Mouse (Mus musculus) erythroblast, embryonic 14.5 days (primary cell): ENCODE results near the gene Casc1.

Experiments used
- GATA1 ChIP-seq: IDR thresholded peaks from 2 replicates; pipeline ENCODE4 v1.6.1; 2012; ENCODE audit warnings: low read length, inconsistent platforms, mixed read lengths
- TAL1 ChIP-seq: IDR thresholded peaks from 3 replicates; pipeline ENCODE4 v1.6.1; 2012; ENCODE audit warnings: low read length, inconsistent platforms, mixed read lengths

- TF ChIP-seq GATA1 = no peak
- TF ChIP-seq TAL1 = no peak
These were observed 85.2 kb downstream of the Casc1 start for GRCm38 (mm10) chr6:145125591-145126113.
